Mouse (Mus musculus): Measurements from ENCODE around the gene Ikzf5.
"Not testable (repeated sequence)": the region's sequence is repeated elsewhere in the genome, so short reads cannot be mapped to it uniquely, and the experiment has no call there.

Ikzf5 gene

DNA sequence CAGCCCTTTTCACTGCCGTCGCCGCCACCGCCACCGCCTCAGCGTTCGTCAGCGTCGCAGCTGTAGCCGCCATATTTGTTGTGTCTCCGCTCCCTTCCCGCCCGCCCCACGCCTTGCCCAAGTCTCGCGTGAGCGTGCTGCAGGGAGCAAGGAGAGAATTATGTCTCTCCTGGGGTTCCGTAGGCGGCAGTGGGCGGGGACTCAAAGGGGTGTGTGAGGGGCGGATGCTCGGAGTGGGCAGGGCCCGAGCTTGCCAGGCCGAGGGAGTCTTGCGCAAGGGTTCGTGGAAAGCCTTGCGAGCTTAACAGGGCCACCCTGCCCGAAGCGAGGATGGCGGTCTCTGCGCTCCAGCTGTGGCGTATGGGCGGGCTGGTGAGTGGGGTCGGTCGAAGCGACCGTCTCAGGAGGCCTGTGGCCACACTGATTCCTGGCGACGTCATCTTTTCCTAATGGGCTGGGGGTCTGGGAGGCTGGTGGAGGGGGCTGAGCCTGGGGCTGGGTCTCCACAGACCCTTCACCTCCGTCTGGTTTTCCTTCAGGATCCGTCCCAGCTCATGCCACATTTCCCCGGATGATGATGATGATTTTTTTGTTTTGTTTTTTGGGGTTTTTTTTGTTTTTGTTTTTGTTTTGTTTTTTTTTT lies at the start of gene Ikzf5, which contains the start of gene Acadsb:
Ikzf5 (minus strand) TSS at position 106 of the 643 bp plus-strand sequence.
Acadsb (plus strand) TSS at position 186 of the 643 bp plus-strand sequence.
- DNase-seq (ENCODE audit: low spot score) = peak; percentile 99

DNA sequence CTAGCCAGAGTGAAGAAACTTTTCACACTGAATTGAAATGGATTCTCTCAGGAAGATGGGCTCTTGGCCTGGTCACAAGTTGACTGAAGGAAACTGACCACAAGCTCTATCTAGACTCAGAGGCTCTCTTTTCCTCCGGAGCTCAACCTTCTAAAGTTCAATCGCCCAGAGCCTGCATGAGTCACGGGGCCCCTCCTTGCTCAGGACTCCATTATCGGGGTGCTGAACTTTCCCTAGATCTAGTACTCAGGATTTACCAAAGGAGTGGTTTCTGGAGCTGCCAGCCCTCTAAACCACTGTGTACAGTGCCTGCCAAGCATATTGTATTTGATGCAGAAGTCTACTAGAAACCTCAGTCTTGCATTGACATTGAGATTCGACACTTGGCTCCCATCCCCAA lies 46.4 kb upstream of the Ikzf5 start:
- no peak for DNase-seq (ENCODE audit: low spot score)

DNA sequence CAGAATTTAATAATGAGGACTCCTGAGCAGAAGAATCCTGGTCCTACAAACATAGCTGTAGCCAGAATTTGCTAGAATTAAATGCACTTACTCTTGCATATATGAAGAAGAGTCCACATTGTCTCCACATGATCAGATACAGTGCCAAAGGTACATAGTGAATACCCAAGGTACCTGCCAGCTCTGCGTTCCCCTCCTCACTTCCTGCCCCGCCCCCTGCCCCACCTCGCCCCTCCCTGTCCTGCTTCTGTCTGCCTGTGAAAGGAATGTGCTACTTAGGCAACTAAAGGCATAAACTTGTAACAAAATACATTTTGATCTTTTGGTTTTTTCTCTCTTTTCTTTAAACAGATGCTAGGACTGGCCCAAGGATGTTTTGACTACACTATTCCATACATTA lies 26.7 kb upstream of the Ikzf5 start:
- no peak for DNase-seq (ENCODE audit: low spot score)

DNA sequence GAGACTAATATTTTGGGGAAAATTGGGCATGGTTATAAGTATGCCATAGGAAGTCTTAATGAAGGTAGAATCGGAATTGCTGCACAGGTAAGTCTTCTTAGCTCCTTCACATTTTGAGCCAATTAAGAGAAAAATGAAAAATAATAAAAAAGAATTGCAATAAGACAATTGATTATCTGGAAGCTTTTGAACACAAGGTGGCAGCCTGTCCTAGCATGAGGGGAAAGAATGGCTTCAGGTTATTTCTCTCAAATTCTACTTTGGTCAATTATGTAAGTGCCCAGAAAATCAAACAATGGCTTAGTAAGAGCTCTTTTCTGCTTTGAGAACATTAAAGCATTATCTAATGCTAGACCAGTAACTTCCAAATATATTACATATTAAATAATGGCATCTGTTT lies 24.0 kb upstream of the Ikzf5 start:
- DNase-seq (ENCODE audit: low spot score) = no peak

DNA sequence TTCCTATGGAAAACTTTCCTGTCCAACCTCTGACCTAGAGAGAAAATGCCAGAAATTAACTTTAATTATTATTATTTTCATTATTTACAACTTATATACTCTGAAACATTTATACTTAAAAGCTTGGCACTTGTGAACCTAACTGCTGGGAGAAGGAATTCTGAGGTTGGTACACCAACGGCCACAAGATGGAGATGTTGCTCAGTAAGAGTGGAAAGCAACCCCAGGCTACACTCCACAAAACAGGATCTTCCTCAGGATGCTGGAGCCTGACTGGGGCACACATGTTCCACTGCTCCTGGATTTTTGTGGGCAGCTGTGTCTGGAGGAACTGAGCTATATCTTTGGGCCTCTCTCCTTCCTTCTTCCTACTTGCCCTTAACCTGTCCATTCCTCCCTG lies 21.9 kb upstream of the Ikzf5 start:
- DNase-seq (ENCODE audit: low spot score) = no peak

DNA sequence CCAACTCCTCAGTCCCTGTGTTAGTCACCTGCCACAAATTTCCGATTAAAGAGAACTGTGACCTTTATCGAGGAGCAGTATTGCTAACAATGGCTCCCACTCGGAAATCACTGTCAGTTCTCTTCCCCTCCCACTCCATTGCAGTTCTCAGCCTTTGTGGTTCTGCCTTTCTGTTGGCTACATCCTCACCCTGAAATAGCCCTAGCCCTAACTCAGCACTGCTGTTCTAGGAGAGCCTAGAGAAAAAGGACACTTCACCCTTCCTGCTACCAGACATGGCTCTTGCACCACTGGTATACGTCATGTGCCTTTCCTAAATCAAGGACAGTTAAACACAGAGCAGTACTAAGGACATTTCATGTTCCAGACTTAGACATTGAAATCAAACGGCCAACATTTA lies 17.0 kb upstream of the Ikzf5 start:
- DNase-seq (ENCODE audit: low spot score) = no peak

DNA sequence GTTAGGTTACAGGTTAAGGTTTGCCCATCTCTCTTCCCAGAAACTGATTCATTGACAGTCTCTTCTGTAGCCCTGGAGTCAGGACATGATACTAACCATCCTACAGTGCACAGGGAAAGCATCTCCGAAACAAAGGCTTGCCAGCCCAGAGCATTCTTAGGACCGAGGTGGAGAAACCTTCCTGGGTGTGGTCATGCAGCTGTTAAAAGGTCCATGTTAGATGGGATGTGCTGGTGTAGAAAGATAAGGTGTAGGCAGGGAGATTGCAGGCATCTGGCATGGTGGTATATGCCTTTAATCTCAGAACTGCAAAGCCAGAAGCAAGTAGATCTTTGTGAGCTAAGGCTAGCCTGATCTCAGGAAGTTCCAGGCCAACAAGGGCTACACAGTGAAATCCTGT lies 14.6 kb upstream of the Ikzf5 start:
- no peak for DNase-seq (ENCODE audit: low spot score)

DNA sequence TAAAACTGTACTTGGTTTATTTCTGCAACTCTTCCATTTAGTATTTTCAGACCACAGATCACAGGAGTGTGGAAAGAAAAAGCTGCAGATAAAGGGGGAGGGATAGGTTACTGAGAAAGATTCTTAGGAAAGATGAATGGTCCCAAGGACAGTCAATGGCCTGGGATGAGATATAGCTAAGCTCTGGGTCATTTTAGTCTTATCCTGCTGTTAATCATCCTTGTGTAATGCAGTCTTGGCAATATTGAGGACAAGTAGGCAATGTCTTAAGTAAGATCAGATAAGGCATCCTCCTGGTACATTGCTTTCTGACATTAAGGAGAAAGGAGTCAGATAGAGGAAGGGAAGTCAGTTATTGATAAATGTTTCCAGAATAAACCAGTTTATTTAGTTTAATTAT lies 7.3 kb upstream of the Ikzf5 start:
- no peak for DNase-seq (ENCODE audit: low spot score)

DNA sequence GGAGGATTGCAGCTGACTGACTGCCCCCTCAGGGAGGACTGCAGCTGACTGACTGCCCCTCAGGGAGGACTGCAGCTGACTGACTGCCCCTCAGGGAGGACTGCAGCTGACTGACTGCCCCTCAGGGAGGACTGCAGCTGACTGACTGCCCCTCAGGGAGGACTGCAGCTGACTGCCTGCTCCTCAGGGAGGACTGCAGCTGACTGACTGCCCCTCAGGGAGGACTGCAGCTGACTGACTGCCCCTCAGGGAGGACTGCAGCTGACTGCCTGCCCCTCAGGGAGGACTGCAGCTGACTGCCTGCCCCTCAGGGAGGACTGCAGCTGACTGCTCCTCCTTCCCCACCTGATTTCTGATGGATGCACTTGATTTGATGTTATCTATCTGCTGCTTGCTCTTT lies 6.4 kb upstream of the Ikzf5 start:
- not testable (repeated sequence) for DNase-seq (ENCODE audit: low spot score)

DNA sequence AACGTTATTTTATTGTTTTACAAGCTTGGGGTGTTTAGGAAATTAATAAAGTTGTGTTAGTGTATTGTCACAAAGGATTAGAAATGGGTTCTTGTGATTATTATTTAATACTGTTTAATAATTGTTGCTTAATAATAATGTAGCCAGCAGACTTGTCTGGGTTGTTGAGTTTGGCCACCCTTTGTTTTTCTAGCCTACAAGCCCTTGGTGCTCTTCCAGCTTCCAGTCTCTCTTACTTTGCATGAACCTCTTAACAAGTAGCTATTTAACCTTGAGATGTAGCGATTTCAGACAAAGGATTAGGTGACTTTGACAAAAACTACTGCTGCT lies 1.6 kb upstream of the Ikzf5 start:
- no peak for DNase-seq (ENCODE audit: low spot score)

DNA sequence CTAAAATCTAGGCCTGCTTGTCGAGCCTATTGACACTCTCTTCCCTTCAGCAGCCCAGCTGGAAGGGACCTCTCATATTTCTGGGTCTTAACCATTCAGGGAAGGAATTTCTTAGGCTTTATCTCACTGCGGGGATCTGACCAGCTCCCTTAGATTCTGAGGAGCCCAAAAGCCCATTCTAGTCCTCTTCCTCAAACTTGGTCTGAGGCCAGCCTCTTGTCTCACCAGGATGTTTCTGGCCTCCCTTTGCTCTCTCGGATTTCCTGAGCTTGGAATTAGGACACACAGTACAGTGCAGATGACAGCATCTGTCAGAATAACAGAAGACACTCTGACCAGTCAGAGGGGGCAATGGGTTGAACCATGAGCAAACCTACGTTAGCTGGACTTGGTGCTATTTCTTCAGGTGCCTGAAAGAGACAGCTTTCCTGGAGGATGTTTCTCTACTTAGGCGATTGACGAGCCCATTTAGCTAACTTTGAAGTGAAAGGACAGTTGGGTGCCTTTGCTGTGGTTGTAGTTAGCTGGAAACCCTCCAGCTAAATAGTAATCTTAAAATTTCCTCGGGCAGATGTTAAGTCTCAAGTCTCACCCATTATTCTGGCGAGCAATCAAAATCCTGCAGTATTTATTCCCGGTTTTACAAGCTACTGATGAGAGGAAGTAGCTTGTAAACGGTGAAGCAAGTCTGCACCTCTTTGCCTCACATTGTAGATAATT lies 1.1 kb upstream of the Ikzf5 start:
- no peak for DNase-seq (ENCODE audit: low spot score)

DNA sequence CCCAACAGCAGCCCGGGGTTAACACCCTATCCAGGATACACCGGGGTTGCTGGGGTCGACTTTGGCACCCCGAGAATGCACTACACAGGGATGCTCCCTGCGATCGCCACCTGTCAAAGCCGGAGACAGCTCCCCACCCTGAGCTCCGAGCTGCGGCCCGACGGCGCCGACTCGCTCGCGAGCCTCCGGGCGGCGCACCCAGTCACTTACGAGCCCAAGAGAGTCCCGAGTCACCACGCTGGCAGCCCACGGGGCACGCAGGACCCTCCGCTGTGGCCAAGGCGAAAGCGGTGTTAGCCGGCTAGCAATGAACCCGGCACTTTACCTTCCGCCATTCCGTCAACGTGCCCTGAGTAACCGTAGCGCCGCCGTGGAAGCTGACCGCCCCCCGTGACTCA lies 334 bp downstream of the Ikzf5 start:
- DNase-seq (ENCODE audit: low spot score) = no peak

DNA sequence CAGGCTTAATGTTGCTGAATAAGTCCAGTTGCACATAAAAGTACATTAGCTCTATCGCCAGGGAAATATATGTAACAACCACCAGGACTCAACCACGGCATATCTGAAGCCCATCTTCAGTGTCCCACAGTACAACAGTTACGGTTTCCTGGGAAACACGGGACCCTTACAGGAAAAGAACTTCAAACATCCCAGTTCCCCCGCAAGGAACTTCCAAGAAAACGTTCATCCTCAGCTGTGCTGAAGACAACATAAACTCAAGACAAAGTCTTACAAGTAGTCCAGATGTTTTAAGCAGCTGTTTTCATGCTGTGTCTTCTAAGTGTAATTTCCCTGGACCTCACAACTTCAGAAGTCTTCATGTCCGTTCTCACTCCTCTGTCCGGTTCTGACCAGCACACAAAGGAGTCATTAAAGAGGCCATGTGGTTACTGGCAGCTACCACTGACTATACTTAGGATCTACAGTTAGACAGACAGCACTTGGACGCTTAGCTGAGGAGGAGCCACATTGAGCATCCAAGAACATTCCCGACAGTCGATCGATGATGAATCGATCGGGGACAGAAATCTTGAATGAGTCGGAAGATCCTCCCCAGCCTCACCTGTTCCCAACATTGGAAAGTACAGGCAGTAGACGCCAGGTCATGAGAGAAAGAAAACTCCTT lies 867 bp downstream of the Ikzf5 start:
- DNase-seq (ENCODE audit: low spot score) = peak; percentile 8

DNA sequence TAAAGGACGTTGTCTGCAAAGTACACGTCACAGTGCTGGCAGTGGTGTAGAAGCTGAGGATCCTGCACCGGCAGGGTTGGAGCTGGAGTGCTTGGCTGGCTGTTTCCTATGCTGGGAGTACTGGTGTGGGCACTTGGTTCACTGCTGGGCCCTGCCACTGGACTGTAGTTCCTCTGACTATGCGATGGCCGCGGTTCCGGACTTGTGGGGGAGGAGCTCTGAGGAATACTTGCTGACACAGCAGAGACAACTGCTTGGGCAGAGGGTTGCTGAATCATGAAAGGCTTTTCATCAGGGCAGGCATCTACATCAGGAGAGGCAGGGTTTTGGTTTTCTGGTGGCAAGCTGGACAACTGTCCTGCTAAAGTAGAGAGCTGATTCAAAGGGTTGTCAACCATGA lies 18.6 kb downstream of the Ikzf5 start:
- DNase-seq (ENCODE audit: low spot score) = not testable (repeated sequence)

DNA sequence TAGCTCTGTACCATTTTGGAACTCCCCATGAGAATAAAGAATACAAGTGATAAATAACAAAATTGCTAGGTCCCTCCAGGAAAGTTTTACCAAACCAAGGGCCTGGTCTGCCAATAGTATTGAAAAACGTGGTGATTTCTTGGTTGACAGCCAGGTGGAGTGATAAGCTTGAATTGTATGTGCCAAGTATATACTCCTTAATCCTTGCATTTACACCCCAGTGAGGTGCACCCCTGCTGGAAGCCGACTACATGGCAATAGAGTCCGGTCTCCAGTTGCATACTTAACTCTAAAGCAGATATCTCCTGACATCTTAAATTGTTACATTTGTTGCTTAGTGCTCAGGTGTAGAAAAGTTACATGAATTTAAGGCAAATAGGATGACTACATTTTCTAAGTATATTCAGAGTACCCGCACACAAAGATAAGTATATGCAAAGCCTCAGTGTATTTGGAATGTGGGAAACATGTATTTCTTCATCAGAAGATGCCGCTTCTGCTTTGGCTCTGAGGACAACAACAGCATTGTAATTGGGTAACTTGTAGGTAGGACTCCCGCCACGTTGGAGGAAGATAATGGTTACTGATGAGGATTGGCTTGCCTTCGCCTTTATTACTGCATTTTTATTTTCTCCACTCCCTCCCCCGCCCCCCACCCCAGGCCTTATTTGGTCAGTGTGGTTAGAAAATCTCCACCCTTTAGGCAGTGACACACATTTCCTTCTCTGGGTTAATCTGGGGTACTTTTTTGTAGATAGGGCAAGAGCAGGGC lies 38.3 kb downstream of the Ikzf5 start:
- DNase-seq (ENCODE audit: low spot score) = no peak

DNA sequence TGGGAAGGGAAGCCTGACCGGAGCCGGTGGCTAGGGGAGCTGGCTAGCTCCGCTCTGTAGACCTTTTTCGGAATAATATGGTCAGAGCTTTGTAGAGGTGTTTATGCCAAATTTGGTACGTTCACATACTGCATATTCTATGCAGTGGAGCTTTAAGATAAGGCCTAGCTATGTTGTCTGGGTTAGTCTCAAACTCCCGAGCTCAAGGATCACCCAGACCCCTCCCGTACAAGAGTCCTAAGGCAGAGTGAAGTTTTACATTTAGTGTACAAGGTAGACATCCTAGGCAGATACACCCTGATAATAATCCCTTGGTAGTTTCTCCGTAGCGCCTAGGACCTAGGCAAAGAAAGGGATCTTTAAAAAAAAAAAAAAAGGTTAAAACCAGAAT lies 38.9 kb downstream of the Ikzf5 start:
- no peak for DNase-seq (ENCODE audit: low spot score)

DNA sequence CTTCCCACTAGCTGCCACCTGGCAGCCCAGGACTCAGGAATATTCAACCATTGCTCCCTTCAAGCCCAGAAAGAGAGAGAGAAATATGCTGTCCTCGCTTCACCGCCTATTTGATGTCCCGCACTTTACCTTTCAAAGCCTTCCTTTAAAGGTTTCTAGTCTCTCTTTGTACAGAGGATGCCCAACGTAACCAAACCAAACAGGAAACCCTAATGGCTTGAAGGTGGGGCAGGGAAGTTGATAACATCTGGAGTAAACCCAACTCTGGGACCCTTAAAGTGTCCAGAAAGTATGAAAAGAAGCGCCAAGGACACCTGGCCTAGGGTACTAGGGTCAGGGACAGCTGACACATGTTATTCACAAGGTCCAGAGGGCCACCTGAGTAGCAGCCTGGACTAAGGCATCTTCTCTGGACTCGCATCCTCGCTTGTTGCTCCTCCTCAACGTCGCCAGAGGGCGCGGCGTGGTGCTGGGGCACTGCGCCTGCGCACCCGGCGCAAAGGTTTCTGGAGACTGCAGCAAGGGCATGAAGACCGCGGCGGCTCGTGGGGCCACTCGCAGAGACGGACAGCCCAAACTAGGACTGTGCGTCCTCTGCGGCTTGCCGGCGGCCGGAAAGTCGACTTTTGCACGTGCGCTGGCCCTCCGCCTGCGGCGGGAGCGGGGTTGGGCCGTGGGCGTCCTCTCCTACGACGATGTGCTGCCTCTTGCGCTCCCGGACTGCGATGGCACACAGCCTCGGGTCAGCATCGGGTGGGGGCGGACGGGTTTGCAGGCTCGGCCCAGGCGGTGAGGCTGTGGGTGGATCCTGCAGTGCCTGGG lies 39.5 kb downstream of the Ikzf5 start, which contains the start of gene Pstk:
Pstk (plus strand) TSS at position 494 of the 822 bp plus-strand sequence.
- DNase-seq (ENCODE audit: low spot score) = peak; percentile 90

DNA sequence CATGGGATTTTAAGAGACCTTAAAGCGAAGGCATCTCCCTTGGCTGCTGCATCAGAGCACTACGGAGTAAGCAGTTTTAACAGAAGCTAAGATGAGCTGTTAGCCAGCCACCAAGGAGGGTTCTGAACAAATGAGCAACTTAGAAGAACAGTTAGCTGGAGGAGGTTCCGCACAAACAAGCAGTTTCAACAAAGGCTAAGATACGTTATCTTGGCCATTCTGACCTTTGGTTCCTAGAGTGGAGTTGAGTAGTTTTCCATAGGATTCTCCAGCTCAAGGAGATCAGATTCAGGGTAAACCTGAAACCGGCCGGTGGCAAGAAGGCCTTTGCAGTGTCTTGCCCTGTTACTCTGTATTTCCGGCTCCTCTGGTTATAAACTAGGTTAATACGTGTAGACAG lies 46.2 kb downstream of the Ikzf5 start:
- DNase-seq (ENCODE audit: low spot score) = no peak

DNA sequence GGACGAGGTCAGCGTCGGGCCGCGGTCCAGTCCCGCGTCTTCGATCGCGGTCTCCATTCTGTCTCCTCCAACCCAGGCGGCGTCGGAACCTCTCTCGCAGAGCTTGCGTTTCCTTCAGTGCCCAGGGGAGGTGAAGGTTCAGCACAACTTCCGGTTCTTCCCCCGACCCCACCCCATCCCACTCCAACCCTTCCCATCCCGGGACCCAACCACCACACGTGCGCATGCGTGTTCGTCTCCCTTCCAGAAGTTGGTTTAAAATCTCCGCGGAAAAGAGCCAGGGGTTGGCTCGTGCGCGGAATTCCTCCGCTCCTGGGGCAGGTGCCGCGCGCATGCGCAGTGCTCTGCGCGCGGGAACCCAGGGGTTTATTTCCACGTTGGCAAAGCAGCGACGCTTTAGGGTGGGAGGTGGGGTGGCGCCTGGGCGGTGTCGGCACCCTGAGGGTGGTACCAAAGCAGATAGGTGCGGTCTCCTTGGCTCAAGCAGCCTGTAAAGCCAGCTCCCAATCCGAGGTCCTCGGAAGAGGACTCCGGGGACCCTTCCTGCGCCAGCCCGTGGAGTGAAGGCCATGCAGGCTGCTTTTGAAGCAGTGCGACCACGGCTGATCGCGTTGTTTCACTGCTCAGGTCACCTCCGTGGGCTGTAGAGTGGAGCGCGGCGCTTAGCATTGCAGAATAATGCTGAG lies 47.6 kb downstream of the Ikzf5 start, which contains the start of gene 2310057M21Rik:
2310057M21Rik (minus strand) TSS at position 145 of the 686 bp plus-strand sequence.
- peak; percentile 93 for DNase-seq (ENCODE audit: low spot score)

DNA sequence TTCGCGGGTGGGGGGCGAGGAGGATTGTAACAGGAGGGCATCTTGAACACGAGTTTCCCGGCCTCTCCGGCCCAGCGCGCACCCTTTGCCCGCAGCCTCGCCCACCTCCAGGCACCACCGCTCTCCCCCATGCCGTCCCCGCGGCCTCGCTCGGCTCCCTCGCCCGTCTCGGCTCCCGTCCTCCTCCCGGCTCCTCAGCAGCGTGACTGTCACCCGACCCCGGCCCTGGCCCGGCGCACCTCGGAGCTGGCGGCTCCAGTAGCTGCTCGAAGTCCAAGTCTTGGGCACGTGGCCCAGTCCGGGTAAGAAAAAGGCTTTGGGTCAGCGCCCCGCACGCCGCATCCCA lies 48.1 kb downstream of the Ikzf5 start:
- DNase-seq (ENCODE audit: low spot score) = no peak

DNA sequence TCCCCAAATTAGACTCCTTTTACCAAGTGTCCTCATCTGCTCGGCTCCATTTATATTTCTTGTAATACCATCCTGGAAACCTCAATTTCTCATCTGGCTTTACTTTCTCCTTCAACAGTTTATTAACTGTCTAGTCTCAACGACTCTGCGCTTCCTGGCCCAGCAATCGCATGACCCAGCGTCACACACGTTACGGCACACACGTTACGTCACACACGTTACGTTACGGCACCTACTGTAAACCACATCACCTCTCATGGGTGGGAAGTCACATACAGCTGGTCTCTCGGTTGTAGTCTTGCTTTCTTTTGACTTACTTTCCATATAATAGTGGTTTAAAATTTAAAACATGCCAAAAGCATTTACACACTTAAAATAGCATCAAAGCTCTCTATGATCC lies 54.2 kb downstream of the Ikzf5 start:
- DNase-seq (ENCODE audit: low spot score) = no peak
